Mouse (Mus musculus) ES-Bruce4 (cell line): ENCODE measurements around the gene Clmn.

Experiments used
- CTCF ChIP-seq: IDR thresholded peaks from one replicate; pipeline ENCODE4 v1.8.1; 2011; ENCODE audit warnings: low read depth, low read length
- EP300 ChIP-seq: IDR thresholded peaks from 2 replicates; pipeline ENCODE4 v1.6.1; 2011; ENCODE audit warnings: low read depth, low read length; ENCODE audit not compliant: insufficient read depth
- POLR2A ChIP-seq: IDR thresholded peaks from one replicate; pipeline ENCODE4 v1.8.1; 2011; ENCODE audit warnings: low read length; ENCODE audit not compliant: insufficient read depth

DNA sequence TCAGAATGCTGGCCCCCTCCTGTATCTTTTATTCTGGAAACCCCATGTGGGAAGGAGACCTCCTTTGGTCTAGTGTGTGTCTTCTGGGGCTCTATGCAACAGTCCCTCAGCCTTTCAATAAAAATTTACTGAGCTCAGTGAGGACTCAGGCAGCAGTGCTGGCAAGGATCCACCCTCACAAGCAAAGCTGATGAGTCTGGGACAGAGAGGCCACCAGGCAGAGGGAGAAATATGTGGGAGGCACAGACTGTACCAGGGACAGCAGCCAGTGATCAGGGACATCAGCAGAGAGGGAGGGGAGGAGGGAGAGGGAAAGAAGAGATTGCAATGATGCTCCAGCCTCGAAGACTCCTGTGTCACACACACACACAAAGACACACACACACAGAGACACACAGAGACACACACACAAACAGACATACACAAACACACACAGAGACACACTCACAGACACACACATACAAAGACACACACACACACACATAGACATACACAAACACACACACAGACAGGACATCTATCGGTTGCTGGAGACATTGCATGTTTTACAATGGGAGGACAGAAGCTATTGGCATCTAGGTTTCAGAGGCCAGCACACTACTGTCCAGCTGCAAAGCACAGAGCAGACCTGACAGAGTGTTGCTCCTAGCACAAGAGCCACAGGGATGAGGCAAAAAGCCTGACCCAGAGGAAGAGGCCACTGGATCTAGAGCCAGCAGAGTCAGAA is 27.6 kb downstream of the Clmn start:
- TF ChIP-seq POLR2A (no peak), CTCF (no peak), EP300 (no peak)
